Mouse (Mus musculus): ENCODE data around the gene Enox1. TPM values are rescaled to one million over a fixed set of nuclear protein-coding genes. Genes with fewer than 3 reads are reported as not detected.
A peak's percentile ranks its signal among the peaks of the same experiment; 100 is the strongest.

Gene Enox1
- polyA plus RNA-seq, 1 experiment = 0.28 TPM

- Histone ChIP-seq H3K4me3 (replicated peaks; ENCODE audit: extremely low read depth, low read depth, low read length) (peak overlapping the region; percentile 46), H3K4me1 (ENCODE audit: control insufficient read depth, insufficient read depth, low read length) (peaks cover 2% of the 10 kb centered on the region)
- DNase-seq = no peak
- TF ChIP-seq POLR2A (IDR thresholded peaks at IDR 0.05; ENCODE audit: borderline replicate concordance, extremely low read depth, low read depth, low read length) (no peak), CTCF (IDR thresholded peaks at IDR 0.05; ENCODE audit: insufficient read depth, low read length) (no peak)
- under 1% methylated on average over 61 of the region's 64 CpGs for WGBS
Measured at GRCm38 (mm10) chr14:77156911-77157504, 445 bp downstream of the Enox1 start.

GRCm38 (mm10) chr14:77157505-77157911, 945 bp downstream of the Enox1 start:
- TF ChIP-seq POLR2A (IDR thresholded peaks at IDR 0.05; ENCODE audit: borderline replicate concordance, extremely low read depth, low read depth, low read length) = no peak
- H3K4me3 ChIP-seq (replicated peaks; ENCODE audit: extremely low read depth, low read depth, low read length) = no peak overlapping the region
- WGBS = 1% methylated on average over 31 of the region's 31 CpGs
- peaks cover 2% of the 10 kb centered on the region for H3K4me1 ChIP-seq (ENCODE audit: control insufficient read depth, insufficient read depth, low read length)
- DNase-seq = no peak

GRCm38 (mm10) chr14:77159397-77159796, 2.8 kb downstream of the Enox1 start:
- H3K4me3 ChIP-seq (replicated peaks; ENCODE audit: extremely low read depth, low read depth, low read length) = no peak overlapping the region
- TF ChIP-seq POLR2A (IDR thresholded peaks at IDR 0.05; ENCODE audit: borderline replicate concordance, extremely low read depth, low read depth, low read length) (no peak), CTCF (IDR thresholded peaks at IDR 0.05; ENCODE audit: insufficient read depth, low read length) (no peak)
- 86% methylated on average over 5 of the region's 5 CpGs for WGBS

GRCm38 (mm10) chr14:77162496-77162895, 5.9 kb downstream of the Enox1 start:
- 83% methylated on average over 3 of the region's 3 CpGs for WGBS
- Histone ChIP-seq H3K4me3 (replicated peaks; ENCODE audit: extremely low read depth, low read depth, low read length) (no peak overlapping the region), H3K4me1 (ENCODE audit: control insufficient read depth, insufficient read depth, low read length) (no peaks in the 10 kb centered on the region)
- TF ChIP-seq POLR2A (IDR thresholded peaks at IDR 0.05; ENCODE audit: borderline replicate concordance, extremely low read depth, low read depth, low read length) = no peak
- TF ChIP-seq CTCF (IDR thresholded peaks at IDR 0.05; ENCODE audit: insufficient read depth, low read length) = no peak
- no peak for DNase-seq

More at GRCm38 (mm10) chr14:77159397-77159796, 2.8 kb downstream of the Enox1 start:
- peaks cover 2% of the 10 kb centered on the region for H3K4me1 ChIP-seq (ENCODE audit: control insufficient read depth, insufficient read depth, low read length)
- no peak for DNase-seq

- WGBS = 60% methylated on average over 6 of the region's 6 CpGs
- no peak for DNase-seq
- TF ChIP-seq POLR2A (IDR thresholded peaks at IDR 0.05; ENCODE audit: borderline replicate concordance, extremely low read depth, low read depth, low read length) (no peak), CTCF (IDR thresholded peaks at IDR 0.05; ENCODE audit: insufficient read depth, low read length) (no peak)
- Histone ChIP-seq H3K4me1 (ENCODE audit: control insufficient read depth, insufficient read depth, low read length) (no peaks in the 10 kb centered on the region), H3K4me3 (replicated peaks; ENCODE audit: extremely low read depth, low read depth, low read length) (no peak overlapping the region)
Measured at GRCm38 (mm10) chr14:77164396-77164795, 7.8 kb downstream of the Enox1 start.

GRCm38 (mm10) chr14:77168161-77168560, 11.6 kb downstream of the Enox1 start:
- no peak overlapping the region for H3K4me3 ChIP-seq (replicated peaks; ENCODE audit: extremely low read depth, low read depth, low read length)
- no peaks in the 10 kb centered on the region for H3K4me1 ChIP-seq (ENCODE audit: control insufficient read depth, insufficient read depth, low read length)
- WGBS = 88% methylated on average over 6 of the region's 6 CpGs
- no peak for DNase-seq
- no peak for TF ChIP-seq CTCF (IDR thresholded peaks at IDR 0.05; ENCODE audit: insufficient read depth, low read length)
- no peak for TF ChIP-seq POLR2A (IDR thresholded peaks at IDR 0.05; ENCODE audit: borderline replicate concordance, extremely low read depth, low read depth, low read length)

- WGBS = 64% methylated on average over 15 of the region's 15 CpGs
- DNase-seq = no peak
- Histone ChIP-seq H3K4me3 (replicated peaks; ENCODE audit: extremely low read depth, low read depth, low read length) (no peak overlapping the region), H3K4me1 (ENCODE audit: control insufficient read depth, insufficient read depth, low read length) (no peaks in the 10 kb centered on the region)
- TF ChIP-seq POLR2A (IDR thresholded peaks at IDR 0.05; ENCODE audit: borderline replicate concordance, extremely low read depth, low read depth, low read length) (no peak), CTCF (IDR thresholded peaks at IDR 0.05; ENCODE audit: insufficient read depth, low read length) (no peak)
Measured at GRCm38 (mm10) chr14:77174491-77174890, 17.9 kb downstream of the Enox1 start.

- no peaks in the 10 kb centered on the region for H3K4me1 ChIP-seq (ENCODE audit: control insufficient read depth, insufficient read depth, low read length)
- H3K4me3 ChIP-seq (replicated peaks; ENCODE audit: extremely low read depth, low read depth, low read length) = no peak overlapping the region
- WGBS = 87% methylated on average over 9 of the region's 9 CpGs
- no peak for DNase-seq
- TF ChIP-seq CTCF (IDR thresholded peaks at IDR 0.05; ENCODE audit: insufficient read depth, low read length) = no peak
- TF ChIP-seq POLR2A (IDR thresholded peaks at IDR 0.05; ENCODE audit: borderline replicate concordance, extremely low read depth, low read depth, low read length) = no peak
Measured at GRCm38 (mm10) chr14:77174931-77175330, 18.4 kb downstream of the Enox1 start.

GRCm38 (mm10) chr14:77180241-77180640, 23.7 kb downstream of the Enox1 start:
- no peak for DNase-seq
- H3K4me3 ChIP-seq (replicated peaks; ENCODE audit: extremely low read depth, low read depth, low read length) = no peak overlapping the region
- H3K4me1 ChIP-seq (ENCODE audit: control insufficient read depth, insufficient read depth, low read length) = no peaks in the 10 kb centered on the region
- TF ChIP-seq CTCF (IDR thresholded peaks at IDR 0.05; ENCODE audit: insufficient read depth, low read length) = no peak
- no peak for TF ChIP-seq POLR2A (IDR thresholded peaks at IDR 0.05; ENCODE audit: borderline replicate concordance, extremely low read depth, low read depth, low read length)
- 65% methylated on average over 7 of the region's 7 CpGs for WGBS

GRCm38 (mm10) chr14:77180753-77181374, 24.3 kb downstream of the Enox1 start:
- H3K4me1 ChIP-seq (ENCODE audit: control insufficient read depth, insufficient read depth, low read length) = no peaks in the 10 kb centered on the region
- WGBS = 49% methylated on average over 13 of the region's 13 CpGs
- H3K4me3 ChIP-seq (replicated peaks; ENCODE audit: extremely low read depth, low read depth, low read length) = no peak overlapping the region
- DNase-seq = no peak
- TF ChIP-seq CTCF (IDR thresholded peaks at IDR 0.05; ENCODE audit: insufficient read depth, low read length) (no peak), POLR2A (IDR thresholded peaks at IDR 0.05; ENCODE audit: borderline replicate concordance, extremely low read depth, low read depth, low read length) (no peak)
